Mouse (Mus musculus): ENCODE results near the gene March2.

The March2 gene

GRCm38 (mm10) chr17:33718944-33719725 lies 665 bp upstream of the March2 start:
- DNase-seq (ENCODE audit: low read depth, low spot score) = no peak

DNA sequence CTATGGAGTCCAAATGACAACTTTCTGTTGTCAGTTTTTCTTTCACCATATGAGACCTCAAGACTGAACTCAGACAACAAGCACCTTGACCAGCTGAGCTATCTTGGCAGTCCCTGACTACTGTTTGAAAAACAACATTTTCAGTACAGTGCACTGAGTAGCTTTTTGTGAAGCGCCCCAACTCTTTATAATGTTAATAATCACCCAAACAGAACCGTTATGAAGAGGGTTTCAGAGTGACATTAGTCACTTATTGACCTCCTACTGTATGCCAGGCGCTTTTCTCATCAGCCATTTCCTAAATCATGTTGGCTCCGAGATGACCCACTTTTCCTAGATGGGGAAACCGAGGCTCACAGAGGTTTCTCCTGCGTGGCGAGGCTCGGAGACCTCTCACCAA lies 488 bp downstream of the March2 start:
- DNase-seq (ENCODE audit: low read depth, low spot score) = no peak

- DNase-seq (ENCODE audit: low read depth, low spot score) = no peak
These were observed 1.2 kb downstream of the March2 start for GRCm38 (mm10) chr17:33717246-33717645.

DNA sequence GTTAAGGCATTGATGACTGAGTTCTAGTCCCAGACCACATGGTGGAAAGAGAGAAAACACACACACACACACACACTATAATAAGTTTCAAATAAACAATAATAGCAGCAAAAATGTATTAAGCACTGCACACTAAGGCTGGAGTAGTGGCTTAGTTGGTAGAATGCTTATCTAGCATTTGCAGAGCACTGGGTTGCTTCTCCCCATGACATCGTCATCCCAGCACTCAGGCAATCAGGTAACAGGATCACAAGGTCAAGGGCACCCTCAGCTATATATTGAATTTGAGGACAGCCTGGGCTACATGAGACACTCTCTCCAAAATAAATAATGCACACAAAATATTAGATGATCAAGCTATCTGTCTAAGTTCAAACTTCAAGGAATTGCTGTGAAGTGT lies 3.7 kb downstream of the March2 start:
- DNase-seq (ENCODE audit: low read depth, low spot score) = no peak

DNA sequence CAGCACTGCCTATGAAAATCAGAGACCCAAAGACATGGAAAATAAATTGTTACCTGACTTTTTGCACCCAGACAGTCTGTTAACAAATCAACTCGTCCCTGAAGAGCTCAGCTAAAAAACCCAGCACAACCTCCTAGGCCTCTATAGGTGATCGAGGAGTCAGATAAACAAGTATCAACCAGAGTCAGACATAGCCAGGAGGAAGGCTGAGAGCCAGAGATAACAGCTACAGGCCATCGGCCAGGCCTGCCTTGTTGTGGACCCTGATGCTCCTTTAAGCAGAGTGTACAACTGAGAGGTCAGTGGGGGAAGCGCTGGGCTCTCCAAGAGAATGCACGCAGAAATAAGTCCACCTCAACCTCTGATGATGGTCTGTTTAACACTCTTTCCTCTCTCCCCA lies 5.2 kb downstream of the March2 start:
- DNase-seq (ENCODE audit: low read depth, low spot score) = no peak

DNA sequence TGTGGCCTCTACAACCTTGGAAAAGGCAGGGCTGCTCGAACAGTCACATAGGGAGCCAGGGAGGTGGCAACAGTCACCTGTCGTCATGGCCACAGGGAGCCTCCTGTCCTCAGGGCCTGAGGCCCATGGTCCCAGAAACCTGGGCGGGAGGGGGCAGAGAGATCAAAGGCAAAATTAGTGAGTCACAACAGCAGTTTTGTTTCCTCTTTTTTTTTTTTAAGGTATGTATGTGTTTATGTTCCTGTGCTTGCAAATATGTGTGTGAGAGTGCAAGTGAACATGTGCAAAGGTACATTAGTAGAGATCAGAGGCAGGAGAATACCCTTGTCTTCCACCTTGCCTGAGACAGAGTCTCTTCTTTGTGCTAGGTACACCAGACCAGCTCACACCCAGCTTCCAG lies 8.6 kb downstream of the March2 start:
- DNase-seq (ENCODE audit: low read depth, low spot score) = no peak

- no peak for DNase-seq (ENCODE audit: low read depth, low spot score)
These were observed 15.4 kb downstream of the March2 start for GRCm38 (mm10) chr17:33703091-33703490.

GRCm38 (mm10) chr17:33702178-33702577 lies 16.3 kb downstream of the March2 start:
- no peak for DNase-seq (ENCODE audit: low read depth, low spot score)

DNA sequence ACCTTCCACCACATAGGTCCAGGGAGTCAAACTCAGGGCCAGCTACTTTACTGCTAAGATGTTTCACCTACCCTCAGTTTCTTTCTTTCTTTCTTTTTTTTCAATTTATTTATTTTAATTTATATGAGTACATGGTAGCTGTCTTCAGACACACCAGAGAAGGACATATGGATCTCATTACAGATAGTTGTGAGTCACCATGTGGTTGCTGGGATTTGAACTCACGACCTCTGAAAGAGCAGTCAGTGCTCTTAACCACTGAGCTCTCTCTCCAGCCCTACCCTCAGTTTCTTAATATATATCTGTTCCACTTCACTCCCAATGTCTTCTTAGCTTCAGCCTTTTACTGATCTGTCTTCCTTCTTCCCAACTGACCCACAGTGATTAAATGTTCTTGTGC lies 23.0 kb downstream of the March2 start:
- DNase-seq (ENCODE audit: low read depth, low spot score) = no peak

DNA sequence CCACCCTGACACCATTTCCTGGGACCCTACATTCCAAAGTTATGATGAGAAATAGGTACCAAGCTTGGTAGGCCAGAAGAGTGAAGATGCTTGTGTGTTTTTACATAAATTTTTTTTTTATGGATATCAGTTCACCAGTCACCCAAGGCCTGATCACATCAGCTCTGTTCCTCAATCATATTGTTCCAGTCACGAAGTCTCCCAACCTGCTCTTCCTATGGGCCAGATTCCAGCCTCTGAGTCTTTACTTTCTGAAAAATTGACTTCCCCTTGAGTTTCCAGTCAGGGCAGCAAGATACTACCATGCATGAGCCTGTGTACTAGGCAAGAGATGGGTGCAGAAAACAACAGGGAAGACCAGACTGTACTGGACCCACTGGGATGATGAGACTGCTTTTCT lies 31.7 kb downstream of the March2 start, which contains the start of gene Hnrnpm:
Hnrnpm (minus strand) TSS at position 101 of the 400 bp plus-strand sequence.
- no peak for DNase-seq (ENCODE audit: low read depth, low spot score)

GRCm38 (mm10) chr17:33685249-33685653 lies 33.2 kb downstream of the March2 start:
- DNase-seq (ENCODE audit: low read depth, low spot score) = peak; percentile 93

GRCm38 (mm10) chr17:33684671-33685231 lies 33.7 kb downstream of the March2 start:
- peak; percentile 53 for DNase-seq (ENCODE audit: low read depth, low spot score)

- DNase-seq (ENCODE audit: low read depth, low spot score) = no peak
These were observed 36.7 kb downstream of the March2 start for GRCm38 (mm10) chr17:33681767-33682166.

DNA sequence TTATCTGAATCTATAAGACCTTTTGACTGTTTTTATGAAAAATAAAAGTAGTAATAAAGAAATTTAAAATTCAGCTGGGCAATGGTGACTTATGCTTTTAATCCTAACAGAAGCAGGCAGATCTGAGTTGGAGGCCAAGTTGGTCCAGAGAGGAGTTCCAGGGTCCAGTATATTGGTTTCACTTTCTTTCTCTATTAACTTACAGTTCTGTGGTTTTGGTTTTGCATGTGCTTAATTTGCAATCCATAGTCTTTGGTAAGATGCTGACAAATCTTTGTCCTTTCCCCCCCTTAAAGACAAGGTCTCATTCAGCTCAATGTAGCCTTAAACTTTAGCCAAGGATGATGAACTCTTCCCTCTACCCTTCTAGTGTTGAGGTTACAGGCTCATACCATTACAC lies 39.7 kb downstream of the March2 start:
- no peak for DNase-seq (ENCODE audit: low read depth, low spot score)

- no peak for DNase-seq (ENCODE audit: low read depth, low spot score)
These were observed 42.4 kb downstream of the March2 start for GRCm38 (mm10) chr17:33676086-33676485.

- DNase-seq (ENCODE audit: low read depth, low spot score) = no peak
These were observed 43.0 kb downstream of the March2 start for GRCm38 (mm10) chr17:33675452-33675851.

DNA sequence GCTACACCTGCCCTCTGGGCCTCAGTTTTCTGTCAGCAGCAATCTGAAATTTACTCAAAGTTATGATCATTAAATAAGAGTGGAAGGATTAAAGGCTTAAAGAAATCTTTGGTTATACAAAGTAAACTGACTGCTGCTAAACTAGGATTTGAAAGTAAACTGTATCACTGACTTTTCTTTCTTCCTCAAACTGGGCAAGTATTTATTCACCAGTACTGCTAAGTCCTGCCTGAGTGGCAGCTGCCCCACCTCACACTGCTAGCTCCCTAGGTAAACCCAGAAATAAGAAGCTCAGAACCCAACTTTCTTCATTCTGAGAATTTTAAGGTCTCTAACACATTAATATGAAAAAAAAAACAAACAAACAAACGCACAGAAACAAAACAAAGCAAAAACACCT lies 44.6 kb downstream of the March2 start:
- DNase-seq (ENCODE audit: low read depth, low spot score) = no peak

DNA sequence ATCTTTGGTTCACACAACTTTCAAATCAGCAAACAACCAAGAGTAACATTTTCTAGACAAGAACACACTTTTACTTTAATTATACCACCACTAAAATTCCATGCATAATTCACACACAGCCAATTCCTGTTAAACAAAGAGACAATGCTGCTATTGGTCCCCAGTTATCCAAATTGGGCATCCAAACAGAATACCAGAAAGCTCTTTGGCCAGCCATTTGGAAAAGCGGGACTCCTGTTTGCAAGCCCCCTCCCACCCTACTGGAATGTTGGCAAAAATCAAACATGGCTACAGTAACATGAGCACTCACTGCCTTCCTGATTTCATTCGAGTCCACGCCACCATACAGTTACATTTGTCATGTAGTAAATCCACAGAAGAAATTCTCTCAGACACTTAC lies 48.8 kb downstream of the March2 start:
- no peak for DNase-seq (ENCODE audit: low read depth, low spot score)

DNA sequence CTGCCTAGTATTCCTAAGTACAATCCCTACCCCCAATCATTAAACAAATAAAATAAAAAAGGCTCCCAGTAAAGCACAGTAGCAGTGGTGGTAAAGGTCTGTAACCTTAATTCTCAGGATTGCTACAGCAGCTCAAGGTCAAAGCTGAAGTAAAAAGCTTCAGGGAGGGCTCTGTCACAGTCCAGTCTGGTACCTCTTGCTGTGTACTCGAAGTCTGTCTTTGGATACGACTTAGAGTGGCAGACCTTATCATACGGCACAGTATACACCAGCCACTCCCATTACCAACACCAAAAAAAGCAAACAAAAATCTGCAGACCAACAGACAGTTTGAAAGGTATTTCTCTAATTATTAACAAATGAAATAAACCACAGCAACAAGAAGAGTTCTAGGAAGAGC lies 51.7 kb downstream of the March2 start:
- no peak for DNase-seq (ENCODE audit: low read depth, low spot score)

DNA sequence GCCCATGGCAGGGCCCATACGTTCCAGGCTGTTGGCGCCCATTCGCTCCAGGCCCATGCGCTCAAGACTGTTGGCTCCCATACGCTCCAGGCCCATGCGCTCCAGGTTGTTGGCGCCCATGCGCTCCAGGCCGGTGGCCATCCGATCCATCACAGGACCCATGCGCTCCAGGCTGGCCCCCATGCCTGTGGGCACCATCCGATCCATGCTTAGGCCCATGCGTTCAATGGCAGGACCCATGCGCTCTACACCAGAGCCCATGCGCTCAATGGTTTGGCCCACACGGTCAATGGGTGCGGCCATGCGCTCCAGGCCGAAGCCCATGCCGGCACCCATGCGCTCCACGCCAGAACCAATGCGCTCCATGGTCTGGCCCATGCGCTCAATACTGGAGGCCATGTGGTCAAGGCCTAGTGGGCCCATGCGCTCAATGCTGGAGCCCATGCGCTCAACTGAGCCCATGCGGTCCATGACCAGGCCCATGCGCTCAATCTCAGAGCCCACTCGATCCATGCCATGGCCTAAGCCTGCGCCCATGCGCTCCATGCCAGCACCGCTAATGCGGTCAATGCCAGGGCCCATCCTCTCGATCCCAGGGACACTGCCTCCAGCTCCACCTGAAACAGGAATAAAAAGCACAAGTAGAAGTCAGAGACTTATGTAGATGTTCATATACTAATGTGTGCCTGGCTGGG lies 68.5 kb downstream of the March2 start:
- no peak for DNase-seq (ENCODE audit: low read depth, low spot score)

DNA sequence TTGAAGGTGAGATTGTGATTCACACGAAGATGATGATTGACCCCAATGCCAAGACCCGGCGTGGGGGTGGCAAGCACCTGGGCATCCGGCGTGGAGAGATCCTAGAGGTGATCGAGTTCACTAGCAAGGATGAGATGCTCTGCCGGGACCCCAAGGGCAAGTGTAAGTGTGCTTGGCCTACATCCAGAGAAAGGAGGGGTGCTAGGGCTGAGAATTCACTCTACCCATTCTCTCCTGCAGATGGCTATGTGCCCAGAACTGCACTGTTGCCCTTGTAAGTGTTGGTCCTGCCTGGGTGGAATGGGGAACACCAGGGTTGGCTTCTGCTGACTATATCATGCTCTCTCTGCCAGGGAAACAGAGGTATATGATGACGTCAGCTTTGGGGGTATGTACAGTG lies 73.4 kb downstream of the March2 start:
- DNase-seq (ENCODE audit: low read depth, low spot score) = no peak

- DNase-seq (ENCODE audit: low read depth, low spot score) = no peak
These were observed 74.4 kb downstream of the March2 start for GRCm38 (mm10) chr17:33644068-33644467.

DNA sequence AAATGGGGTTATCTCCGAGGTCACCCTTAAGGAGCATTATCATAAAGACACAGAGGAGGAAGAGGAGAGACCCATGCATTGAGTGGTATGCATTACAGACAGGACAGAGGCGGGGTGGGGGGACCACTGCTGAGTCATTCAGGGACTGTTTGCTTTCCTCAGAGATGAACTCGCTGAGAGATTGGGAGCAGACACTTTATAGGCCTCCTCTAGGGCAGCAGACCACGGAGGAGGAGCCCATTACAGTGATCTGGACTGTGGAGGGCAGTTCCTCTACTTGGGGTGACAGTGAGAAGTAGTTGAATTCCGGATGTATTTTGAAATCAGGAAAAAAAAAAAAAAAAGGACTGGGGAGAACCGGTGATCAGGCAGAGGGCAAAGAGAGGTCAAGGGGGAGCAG lies 78.7 kb downstream of the March2 start:
- no peak for DNase-seq (ENCODE audit: low read depth, low spot score)
